Mouse (Mus musculus) brown adipose tissue, adult 24 weeks (tissue): Measurements from ENCODE around the gene Ncoa7. TPM values are rescaled to one million over a fixed set of nuclear protein-coding genes. Genes with fewer than 3 reads are reported as not detected.

Experiments
- H3K27ac ChIP-seq: fragments of 200-500 bp; replicated peaks from 2 replicates; pipeline ENCODE4 v1.5.1; 2012; ENCODE audit warnings: low read depth, mild to moderate bottlenecking, low read length
- H3K4me1 ChIP-seq: fragments of 200-500 bp; 2 replicates; pipeline ENCODE4 v1.6.1; 2012; ENCODE audit warnings: low read length, mixed read lengths; ENCODE audit not compliant: control insufficient read depth, insufficient read depth, insufficient read length
- H3K4me3 ChIP-seq: fragments of 200-500 bp; 2 replicates; pipeline ENCODE4 v1.5.1; 2012; ENCODE audit warnings: low read depth, mild to moderate bottlenecking, low read length, moderate library complexity; ENCODE audit not compliant: insufficient read depth
- polyA plus RNA-seq: library from polyadenylated mRNA; stranded (reverse); fragments of >200 nt; gene quantifications from 2 replicates; pipeline ENCODE4 v1.2.4, GENCODE M21; 2012; ENCODE audit not compliant: missing spikeins, insufficient read depth, insufficient read length

Ncoa7 gene
- polyA plus RNA-seq, 1 experiment: 20.7 TPM

- Histone ChIP-seq H3K27ac (peak overlapping the region; percentile 74), H3K4me3 (no peak overlapping the region), H3K4me1 (peaks cover 18% of the 10 kb centered on the region)
These were observed 34.3 kb downstream of the Ncoa7 start for GRCm38 (mm10) chr10:30768820-30769219.

GRCm38 (mm10) chr10:30768250-30768649 lies 34.9 kb downstream of the Ncoa7 start:
- Histone ChIP-seq H3K27ac (peak overlapping the region; percentile 92), H3K4me1 (peaks cover 13% of the 10 kb centered on the region)

GRCm38 (mm10) chr10:30763179-30763770 lies 39.9 kb downstream of the Ncoa7 start:
- no peak overlapping the region for H3K4me3 ChIP-seq
- 0 out of 2 replicates have a peak, but pooled peaks cover 3% of the 10 kb centered on the region for H3K4me1 ChIP-seq
- H3K27ac ChIP-seq: no peak overlapping the region

More at GRCm38 (mm10) chr10:30768250-30768649, 34.9 kb downstream of the Ncoa7 start:
- H3K4me3 ChIP-seq: no peak overlapping the region

- no peaks in the 10 kb centered on the region for H3K4me1 ChIP-seq
- no peak overlapping the region for H3K27ac ChIP-seq
These were observed 40.7 kb downstream of the Ncoa7 start for GRCm38 (mm10) chr10:30762284-30762964.

GRCm38 (mm10) chr10:30759360-30760147 lies 43.6 kb downstream of the Ncoa7 start:
- Histone ChIP-seq H3K27ac (no peak overlapping the region), H3K4me3 (no peak overlapping the region), H3K4me1 (no peaks in the 10 kb centered on the region)

More at GRCm38 (mm10) chr10:30762284-30762964, 40.7 kb downstream of the Ncoa7 start:
- no peak overlapping the region for H3K4me3 ChIP-seq

- H3K27ac ChIP-seq: no peak overlapping the region
- peaks cover 3% of the 10 kb centered on the region for H3K4me1 ChIP-seq
- H3K4me3 ChIP-seq: no peak overlapping the region
These were observed 47.1 kb downstream of the Ncoa7 start for GRCm38 (mm10) chr10:30756064-30756463.

- H3K4me1 ChIP-seq: peaks cover 3% of the 10 kb centered on the region
- H3K27ac ChIP-seq: 0 out of 2 replicates have a peak overlapping the region, but pooled peaks have one; percentile 26
- no peak overlapping the region for H3K4me3 ChIP-seq
These were observed 48.2 kb downstream of the Ncoa7 start for GRCm38 (mm10) chr10:30754825-30755457.

GRCm38 (mm10) chr10:30754082-30754481 lies 49.0 kb downstream of the Ncoa7 start:
- H3K4me1 ChIP-seq: peaks cover 3% of the 10 kb centered on the region
- H3K27ac ChIP-seq: no peak overlapping the region

GRCm38 (mm10) chr10:30752485-30752884 lies 50.6 kb downstream of the Ncoa7 start:
- Histone ChIP-seq H3K4me1 (peaks cover 6% of the 10 kb centered on the region), H3K27ac (no peak overlapping the region), H3K4me3 (no peak overlapping the region)

More at GRCm38 (mm10) chr10:30754082-30754481, 49.0 kb downstream of the Ncoa7 start:
- no peak overlapping the region for H3K4me3 ChIP-seq

- Histone ChIP-seq H3K4me1 (peaks cover 6% of the 10 kb centered on the region), H3K4me3 (no peak overlapping the region), H3K27ac (no peak overlapping the region)
These were observed 51.5 kb downstream of the Ncoa7 start for GRCm38 (mm10) chr10:30751586-30751985.

- Histone ChIP-seq H3K4me1 (peaks cover 6% of the 10 kb centered on the region), H3K27ac (no peak overlapping the region), H3K4me3 (no peak overlapping the region)
These were observed 53.3 kb downstream of the Ncoa7 start for GRCm38 (mm10) chr10:30749807-30750206.

GRCm38 (mm10) chr10:30745238-30745974 lies 57.7 kb downstream of the Ncoa7 start:
- no peak overlapping the region for H3K27ac ChIP-seq
- peaks cover 4% of the 10 kb centered on the region for H3K4me1 ChIP-seq
- no peak overlapping the region for H3K4me3 ChIP-seq

GRCm38 (mm10) chr10:30743275-30743674 lies 59.9 kb downstream of the Ncoa7 start:
- H3K27ac ChIP-seq: no peak overlapping the region
- no peaks in the 10 kb centered on the region; the same call in 1 of the 2 replicates for H3K4me1 ChIP-seq
- H3K4me3 ChIP-seq: no peak overlapping the region

GRCm38 (mm10) chr10:30738403-30738802 lies 64.7 kb downstream of the Ncoa7 start:
- Histone ChIP-seq H3K4me3 (no peak overlapping the region), H3K27ac (no peak overlapping the region), H3K4me1 (0 out of 2 replicates have a peak, but pooled peaks cover under 1% of the 10 kb centered on the region)
